Mouse (Mus musculus) midbrain, postnatal 0 days (tissue): ENCODE measurements around the gene Ldah. TPM values are rescaled to one million over a fixed set of nuclear protein-coding genes. Genes with fewer than 3 reads are reported as not detected.

Experiments used
- ATAC-seq: fragments of 200-750 bp; cut with Nextera tagmentation; 2 replicates; pipeline ENCODE4 v1.8.0; 2017; ENCODE audit warnings: moderate number of reproducible peaks, mild to moderate bottlenecking, moderate TSS enrichment, moderate library complexity; ENCODE audit not compliant: low FRiP score
- DNase-seq: peaks from one replicate; pipeline ENCODE4 v3.0.0-alpha.2; 2015; ENCODE audit warnings: low spot score
- H3K27ac ChIP-seq: fragments of 300-500 bp; sonication (generic); 2 replicates; pipeline ENCODE4 v1.5.1; 2014; ENCODE audit warnings: low read depth, mild to moderate bottlenecking, low read length, mixed read lengths
- H3K27me3 ChIP-seq: fragments of 300-500 bp; sonication (generic); 2 replicates; pipeline ENCODE4 v1.6.1; 2014; ENCODE audit warnings: low read length, control low read depth, mixed read lengths; ENCODE audit not compliant: insufficient read depth
- H3K36me3 ChIP-seq: fragments of 300-500 bp; sonication (generic); 2 replicates; pipeline ENCODE4 v1.6.1; 2014; ENCODE audit warnings: low read length, control low read depth, mixed read lengths; ENCODE audit not compliant: insufficient read depth
- H3K4me1 ChIP-seq: fragments of 300-500 bp; sonication (generic); 2 replicates; pipeline ENCODE4 v1.6.1; 2014; ENCODE audit warnings: mild to moderate bottlenecking, control low read depth, antibody characterized with exemption, low read length, mixed read lengths; ENCODE audit not compliant: insufficient read depth
- H3K4me2 ChIP-seq: fragments of 300-500 bp; sonication (generic); 2 replicates; pipeline ENCODE4 v1.6.1; 2014; ENCODE audit warnings: low read depth, mild to moderate bottlenecking, low read length, mixed read lengths; ENCODE audit not compliant: poor library complexity, severe bottlenecking
- H3K4me3 ChIP-seq: fragments of 300-500 bp; sonication (generic); 2 replicates; pipeline ENCODE4 v1.5.1; 2014; ENCODE audit warnings: low read depth, mild to moderate bottlenecking, low read length, moderate library complexity
- H3K9ac ChIP-seq: fragments of 300-500 bp; sonication (generic); replicated peaks from 2 replicates; pipeline ENCODE4 v1.6.1; 2014; ENCODE audit warnings: mild to moderate bottlenecking, low read length, moderate library complexity, mixed read lengths; ENCODE audit not compliant: poor library complexity, severe bottlenecking
- H3K9me3 ChIP-seq: fragments of 300-500 bp; sonication (generic); 2 replicates; pipeline ENCODE4 v1.6.1; 2016; ENCODE audit warnings: low read length, control low read depth
- CTCF ChIP-seq: IDR thresholded peaks from 2 replicates; pipeline ENCODE4 v1.5.1; 2016; ENCODE audit warnings: antibody characterized with exemption, mild to moderate bottlenecking
- WGBS: fragments of 180-500 bp; shearing (Covaris S2); extraction: QIAGEN DNeasy Blood & Tissue Kit; methylation state at CpG from one replicate; pipeline ENCODE4 v1.1.7; 2014; 5-methylcytosine and 5-hydroxymethylcytosine counted together
- polyA plus RNA-seq: library from polyadenylated mRNA; unstranded; fragments of >200 nt; fragmentation: Nextera tagmentation; extraction: Ambion mirVana; gene quantifications from 2 replicates; pipeline ENCODE4 v1.2.1, GENCODE M21; 2015
- total RNA-seq: library from RNA; depleted of rRNA; stranded (reverse); fragments of >200 nt; gene quantifications from 2 replicates; pipeline ENCODE4 v1.2.3, GENCODE M21; 2014

The Ldah gene
- total and polyA plus RNA-seq, 2 experiments from 2014 or later, result 52.4 to 58.7 TPM

DNA sequence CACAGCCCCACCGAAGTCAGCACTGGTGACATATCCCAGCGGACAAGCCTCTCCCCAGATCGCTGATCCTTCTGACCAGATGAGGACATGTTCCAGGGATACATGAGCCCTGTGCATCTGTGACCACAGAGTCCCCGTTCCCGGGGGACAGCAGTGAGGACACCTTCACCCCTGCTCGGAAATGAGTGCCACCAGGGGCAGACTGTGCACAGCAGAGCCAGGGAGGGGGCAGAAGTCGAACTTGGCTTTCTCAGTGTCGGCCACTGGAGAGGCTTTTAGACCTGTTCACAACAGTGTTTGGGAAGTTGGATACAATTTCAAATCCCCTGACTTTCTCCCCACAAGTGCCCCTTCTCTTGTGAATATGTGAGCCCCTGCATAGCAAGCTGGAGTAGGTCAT lies 81.6 kb downstream of the Ldah start:
- H3K27ac ChIP-seq, result no peak overlapping the region
- 90% methylated on average over 8 of the region's 8 CpGs for WGBS
- ATAC-seq, result no peak

DNA sequence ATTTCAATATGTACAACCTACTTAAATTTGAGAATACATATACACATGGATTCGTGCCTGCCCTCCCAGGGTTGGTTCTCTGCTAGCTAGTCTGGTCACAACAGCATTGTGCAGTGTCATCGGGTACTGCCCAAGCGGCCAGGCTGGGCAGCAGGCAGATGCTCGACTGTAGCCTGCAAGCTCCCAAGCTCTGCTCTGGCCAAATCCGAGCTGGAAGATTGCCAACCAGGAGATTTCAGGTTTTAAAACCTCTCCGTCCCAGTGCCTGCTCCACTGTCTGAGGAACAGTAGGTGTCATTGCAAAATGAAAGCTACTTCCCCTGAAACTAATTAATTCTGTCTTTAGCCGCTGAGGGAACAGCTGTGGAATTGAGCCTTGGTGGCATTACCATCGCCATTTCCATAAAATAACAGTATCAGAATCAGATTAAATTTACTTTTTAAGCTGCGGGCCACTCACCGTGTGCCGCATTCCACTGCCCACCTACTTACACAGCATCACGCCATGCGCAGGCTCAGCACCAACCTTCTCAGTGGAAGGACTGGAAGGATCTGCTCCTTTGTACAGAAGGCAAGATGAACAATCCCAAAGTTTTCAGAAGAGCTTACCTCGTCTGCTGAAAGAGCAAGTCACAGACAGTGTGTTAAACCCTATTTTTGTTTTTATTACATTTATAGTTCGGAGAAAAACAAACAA lies 83.4 kb downstream of the Ldah start:
- 30% methylated on average over 15 of the region's 15 CpGs for WGBS
- H3K4me2 ChIP-seq, result peak overlapping the region; percentile 32; the same call in 1 of the 2 replicates
- H3K27ac ChIP-seq, result no peak overlapping the region
- no peak for TF ChIP-seq CTCF
- H3K36me3 ChIP-seq, result no peaks in the 10 kb centered on the region
- H3K4me1 ChIP-seq, result no peaks in the 10 kb centered on the region
- 0 out of 2 replicates have a peak overlapping the region, but pooled peaks have one; percentile 11 for H3K4me3 ChIP-seq
- no peaks in the 10 kb centered on the region for H3K9me3 ChIP-seq
- H3K9ac ChIP-seq, result no peak overlapping the region
- peak; percentile 74 for ATAC-seq
- H3K27me3 ChIP-seq, result peaks cover 13% of the 10 kb centered on the region; the same call in 1 of the 2 replicates
- peak; percentile 69 for DNase-seq

More for the DNA sequence above, 81.6 kb downstream of the Ldah start:
- Histone ChIP-seq H3K9ac (no peak overlapping the region), H3K4me3 (no peak overlapping the region), H3K27me3 (no peaks in the 10 kb centered on the region), H3K4me1 (no peaks in the 10 kb centered on the region), H3K4me2 (no peak overlapping the region), H3K9me3 (no peaks in the 10 kb centered on the region), H3K36me3 (no peaks in the 10 kb centered on the region)
- no peak for TF ChIP-seq CTCF
- DNase-seq, result no peak

DNA sequence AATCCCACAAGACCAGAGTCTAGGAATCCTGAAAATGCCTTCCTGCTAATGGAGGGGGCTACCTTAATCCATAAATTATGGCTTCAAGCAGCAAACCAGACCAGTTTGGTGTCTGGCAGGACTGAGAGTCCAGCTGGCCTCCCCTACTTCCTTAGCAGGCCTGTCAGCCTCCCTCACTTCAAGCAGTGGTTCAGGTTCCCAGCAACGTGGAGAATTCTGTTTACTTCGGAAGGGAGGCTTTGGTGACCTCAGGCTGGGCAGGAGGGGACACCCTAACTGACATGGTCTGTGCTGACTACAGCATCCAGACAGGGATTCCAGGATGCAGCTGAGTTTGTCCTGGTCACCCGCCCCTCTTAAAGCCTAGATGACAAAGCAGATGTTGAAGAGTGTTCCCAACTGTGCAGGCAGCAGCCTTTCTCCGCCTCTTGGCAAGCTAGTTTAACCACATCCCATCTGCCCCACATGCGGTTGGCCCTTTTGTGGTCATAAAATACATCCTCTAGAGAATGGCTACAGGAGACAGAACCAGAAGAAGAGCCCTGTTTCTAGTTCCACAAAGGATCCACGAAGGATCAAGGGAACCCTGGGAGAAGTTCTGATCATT lies 87.5 kb downstream of the Ldah start:
- Histone ChIP-seq H3K4me3 (no peak overlapping the region), H3K36me3 (no peaks in the 10 kb centered on the region), H3K4me2 (no peak overlapping the region), H3K4me1 (0 out of 2 replicates have a peak, but pooled peaks cover 5% of the 10 kb centered on the region), H3K9me3 (no peaks in the 10 kb centered on the region), H3K9ac (no peak overlapping the region), H3K27me3 (peaks cover 49% of the 10 kb centered on the region), H3K27ac (no peak overlapping the region)
- ATAC-seq (no peak), DNase-seq (no peak)
- TF ChIP-seq CTCF, result no peak
- 61% methylated on average over 6 of the region's 6 CpGs for WGBS

DNA sequence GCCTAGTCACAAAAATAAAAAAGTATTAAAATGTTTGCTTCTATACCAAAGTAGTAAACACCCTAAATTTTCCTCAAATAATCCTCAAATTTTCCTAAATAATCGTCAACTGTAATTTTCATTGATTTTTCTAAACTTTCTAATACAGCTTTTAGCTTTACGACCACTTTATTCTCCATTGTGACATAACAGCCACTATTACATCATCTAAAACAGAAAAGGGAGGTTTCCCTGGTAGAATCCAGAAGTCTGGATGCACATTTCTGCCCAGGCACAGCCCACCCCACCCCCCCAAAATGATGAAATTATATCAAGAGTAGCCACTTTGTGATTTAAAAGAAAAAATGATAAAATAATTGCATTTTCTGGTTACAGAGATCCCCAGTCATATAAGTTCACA lies 88.2 kb downstream of the Ldah start:
- H3K9ac ChIP-seq, result no peak overlapping the region
- DNase-seq (no peak), ATAC-seq (no peak)
- H3K27ac ChIP-seq, result no peak overlapping the region
- H3K4me1 ChIP-seq, result 0 out of 2 replicates have a peak, but pooled peaks cover 5% of the 10 kb centered on the region
- H3K9me3 ChIP-seq, result no peaks in the 10 kb centered on the region
- H3K4me2 ChIP-seq, result no peak overlapping the region
- TF ChIP-seq CTCF, result no peak
- peaks cover 57% of the 10 kb centered on the region for H3K27me3 ChIP-seq
- H3K36me3 ChIP-seq, result no peaks in the 10 kb centered on the region
- no peak overlapping the region for H3K4me3 ChIP-seq
- WGBS, result 80% methylated on average over 2 of the region's 2 CpGs

DNA sequence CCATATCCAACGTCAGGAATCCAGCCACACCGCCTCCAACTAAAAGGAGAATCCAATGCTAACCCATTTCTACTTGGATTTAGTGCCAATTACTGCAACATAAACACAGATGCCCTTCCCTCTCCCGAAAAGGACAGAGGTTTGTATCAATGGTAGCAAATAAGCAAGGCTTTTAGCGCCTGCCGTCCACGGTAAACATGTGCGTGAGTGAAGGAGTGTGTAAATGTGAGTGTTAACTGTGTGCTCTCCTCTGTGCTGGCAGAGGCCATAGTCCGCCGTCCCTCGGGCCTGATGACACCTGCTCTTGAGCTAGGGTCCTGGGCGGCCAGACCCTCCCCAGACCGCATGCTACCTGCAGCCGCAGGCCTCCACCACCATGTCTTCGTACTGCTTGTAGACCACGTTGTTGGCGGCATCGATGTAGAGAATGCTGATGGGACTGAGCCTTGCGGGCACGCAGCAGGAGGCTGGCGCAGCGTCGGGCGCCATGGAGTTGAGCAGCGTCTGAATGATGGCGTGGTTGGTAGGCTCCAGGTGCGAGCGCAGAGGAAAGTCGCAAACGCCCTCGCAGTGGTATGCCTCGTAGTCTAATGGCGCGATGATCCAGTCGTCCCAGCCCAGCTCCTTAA lies 89.8 kb downstream of the Ldah start:
- H3K27ac ChIP-seq, result no peak overlapping the region
- WGBS, result 7% methylated on average over 33 of the region's 34 CpGs
- H3K9me3 ChIP-seq, result no peaks in the 10 kb centered on the region
- peaks cover 5% of the 10 kb centered on the region; the same call in 1 of the 2 replicates for H3K4me1 ChIP-seq
- H3K27me3 ChIP-seq, result peaks cover 70% of the 10 kb centered on the region
- DNase-seq, result no peak
- peak; percentile 10; the same call in 1 of the 2 replicates for ATAC-seq
- H3K4me3 ChIP-seq, result peak overlapping the region; percentile 33
- H3K4me2 ChIP-seq, result peak overlapping the region; percentile 51
- no peaks in the 10 kb centered on the region for H3K36me3 ChIP-seq
- H3K9ac ChIP-seq, result no peak overlapping the region
- no peak for TF ChIP-seq CTCF
